Comparison of ENCODE assay signal across 8 mouse cellular contexts in the genomic region with DNA sequence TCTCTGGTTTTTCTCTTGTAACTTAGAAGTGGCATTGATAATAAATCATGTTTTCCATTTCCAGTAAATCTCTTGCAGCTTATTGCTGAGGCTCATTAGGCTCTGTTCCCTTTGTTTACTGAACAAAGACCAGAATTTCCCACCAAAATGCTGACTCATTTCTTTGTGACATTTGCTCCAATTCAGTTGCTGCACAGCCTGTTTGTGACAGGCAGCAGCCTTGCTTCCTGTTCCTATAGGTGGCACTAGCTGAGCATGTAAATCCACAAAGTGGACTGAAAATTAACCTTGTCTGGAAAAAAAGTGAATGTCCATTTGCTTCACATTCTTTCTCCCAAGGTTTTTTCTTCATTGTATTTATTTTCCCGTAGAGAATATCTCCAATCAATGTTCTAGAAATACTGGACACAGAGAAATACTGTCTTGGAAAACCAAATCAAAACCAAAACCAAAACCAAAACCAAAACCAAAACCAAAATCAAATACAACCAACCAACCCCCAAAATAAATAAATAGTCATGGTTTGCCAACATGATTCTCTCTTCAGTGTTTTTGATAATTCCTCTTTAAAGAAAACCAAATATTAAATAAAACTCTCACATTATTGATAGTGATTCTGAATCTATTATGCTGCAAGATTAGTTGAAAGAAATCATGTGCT. TPM values are rescaled to one million over a fixed set of nuclear protein-coding genes. Genes with fewer than 3 reads are reported as not detected.
DNase-seq lines count a peak whose midpoint lies in the region; ATAC-seq and TF ChIP-seq lines count a peak whose summit lies in the region.

No protein-coding gene starts in this region.

- H3K9ac ChIP-seq in heart, adult 2 months (ENCODE audit: low read depth, low read length), result no peak overlapping the region
- H3K9ac ChIP-seq in hindbrain, embryonic 16.5 days (ENCODE audit: low read depth, low read length), result no peak overlapping the region

- peak; percentile 56 for TF ChIP-seq CTCF in heart, adult 2 months (IDR thresholded peaks at IDR 0.05)
- TF ChIP-seq CTCF in brain, embryonic 14.5 days (IDR thresholded peaks at IDR 0.05; ENCODE audit: borderline replicate concordance, extremely low read depth, insufficient read depth, insufficient read length), result peak; percentile 47; the same call in 1 of the 2 replicates

- H3K79me2 ChIP-seq in heart, adult 2 months (replicated peaks; ENCODE audit: control insufficient read depth, insufficient read depth, low read length), result no peaks in the 10 kb centered on the region

- no peak overlapping the region for H3K27ac ChIP-seq in heart, adult 2 months
- no peak overlapping the region for H3K27ac ChIP-seq in hindbrain, embryonic 16.5 days (ENCODE audit: low read depth, low read length)

- intact Hi-C loops in heart, adult 2 months (cut with DNase I), result no loop called here
- intact Hi-C loops in heart, postnatal 14 days (cut with DNase I), result no loop called here
- intact Hi-C loops in gastrocnemius, postnatal 36 days (cut with DNase I), result no loop called here

- 0 out of 2 replicates have a peak, but pooled peaks have one; percentile 48 for ATAC-seq in hindbrain, embryonic 16.5 days

- H3K4me2 ChIP-seq in hindbrain, embryonic 16.5 days (ENCODE audit: low read length), result no peak overlapping the region

- 46% methylated on average over 1 of the region's 1 CpGs for WGBS in heart, adult 2 months
- WGBS in hindbrain, embryonic 16.5 days, result 68% methylated on average over 1 of the region's 1 CpGs

- H3K4me1 ChIP-seq in heart, adult 2 months (ENCODE audit: control insufficient read depth, insufficient read depth, low read length), result no peaks in the 10 kb centered on the region; the same call in 1 of the 2 replicates
- H3K4me1 ChIP-seq in hindbrain, embryonic 16.5 days (ENCODE audit: control insufficient read depth, insufficient read depth, low read depth, low read length), result no peaks in the 10 kb centered on the region

- DNase-seq in heart, adult 2 months, result no peak
- no peak for DNase-seq in heart, postnatal 14 days
- peak; percentile 28 for DNase-seq in thymus, postnatal 0 days (ENCODE audit: low spot score)
- DNase-seq in thymus, postnatal 36 days, result no peak
- DNase-seq in brain, embryonic 14.5 days (ENCODE audit: low read depth), result peak; percentile 84
- peak; percentile 10 for DNase-seq in lung, postnatal 36 days
- DNase-seq in gastrocnemius, postnatal 36 days, result no peak

- no peaks in the 10 kb centered on the region for H3K27me3 ChIP-seq in heart, adult 2 months (ENCODE audit: control insufficient read depth, insufficient read depth, low read length)
- H3K27me3 ChIP-seq in hindbrain, embryonic 16.5 days (replicated peaks; ENCODE audit: control insufficient read depth, insufficient read depth, low read length), result no peaks in the 10 kb centered on the region

- TF ChIP-seq EP300 in heart, adult 2 months (IDR thresholded peaks at IDR 0.05; ENCODE audit: insufficient read depth, low read depth, low read length), result no peak

- no peak overlapping the region for H3K4me3 ChIP-seq in heart, adult 2 months
- no peak overlapping the region for H3K4me3 ChIP-seq in hindbrain, embryonic 16.5 days (ENCODE audit: low read length)

- no peaks in the 10 kb centered on the region for H3K36me3 ChIP-seq in heart, adult 2 months (ENCODE audit: control insufficient read depth, insufficient read depth, low read length)
- no peaks in the 10 kb centered on the region for H3K36me3 ChIP-seq in hindbrain, embryonic 16.5 days (ENCODE audit: control insufficient read depth, insufficient read depth, low read length)

- no peak for TF ChIP-seq POLR2A in heart, adult 2 months (IDR thresholded peaks at IDR 0.05; ENCODE audit: insufficient read depth, low read depth, low read length)
- TF ChIP-seq POLR2A in brain, embryonic 14.5 days (IDR thresholded peaks at IDR 0.05; ENCODE audit: borderline replicate concordance, extremely low read depth, insufficient read depth, insufficient read length, poor library complexity, severe bottlenecking), result no peak

- no peaks in the 10 kb centered on the region for H3K9me3 ChIP-seq in hindbrain, embryonic 16.5 days (ENCODE audit: control insufficient read depth, low read length)

RNA-seq across cellular contexts. Expression of gene Ghitm, which starts 30.3 kb away (rescaled TPM):
- total RNA-seq in heart, adult 2 months (2021), result 100 to 1,000 TPM; 604 to 677 TPM
- 328 and 496 TPM in 2 replicates for polyA plus RNA-seq in heart, adult 2 months (2012; rRNA removed)
- total RNA-seq in heart, postnatal 14 days (2021), result 100 to 1,000 TPM; 567 to 610 TPM
- polyA plus RNA-seq in thymus, postnatal 0 days (2015; fragmentation: Nextera tagmentation; extraction: Ambion mirVana), result 217 and 219 TPM in 2 replicates
- 78.0 and 81.1 TPM in 2 replicates for polyA plus RNA-seq in brain, embryonic 14.5 days (2012; rRNA removed)
- 226 and 236 TPM in 2 replicates for polyA plus RNA-seq in hindbrain, embryonic 16.5 days (2015; fragmentation: Nextera tagmentation; extraction: Ambion mirVana)
- total RNA-seq in gastrocnemius, postnatal 36 days (2021), result 100 to 1,000 TPM; 399 to 418 TPM

RNA-seq across cellular contexts. Expression of gene 2610528A11Rik, which starts 51.6 kb away (rescaled TPM):
- total RNA-seq in heart, adult 2 months (2021), result not detected
- polyA plus RNA-seq in heart, adult 2 months (2012; rRNA removed), result 0.27 TPM in 1 of 2 replicates, not detected in the other
- not detected for total RNA-seq in heart, postnatal 14 days (2021)
- polyA plus RNA-seq in thymus, postnatal 0 days (2015; fragmentation: Nextera tagmentation; extraction: Ambion mirVana), result 4.7 and 5.6 TPM in 2 replicates
- polyA plus RNA-seq in brain, embryonic 14.5 days (2012; rRNA removed), result 0.31 and 0.69 TPM in 2 replicates
- 0.76 TPM in 1 of 2 replicates, not detected in the other for polyA plus RNA-seq in hindbrain, embryonic 16.5 days (2015; fragmentation: Nextera tagmentation; extraction: Ambion mirVana)
- total RNA-seq in gastrocnemius, postnatal 36 days (2021), result under 1 TPM in 1 of 2 experiments, not detected in 1; 0.52 TPM

Comparison
In these comparisons a context has a peak if more than half of its experiments do, and no peak if none do; other contexts are left out.
1. DNase-seq: peak in thymus, postnatal 0 days (single experiment), brain, embryonic 14.5 days (single experiment) and lung, postnatal 36 days (single experiment); none in heart, adult 2 months (0 of 2), heart, postnatal 14 days (0 of 2), thymus, postnatal 36 days (0 of 2) and gastrocnemius, postnatal 36 days (0 of 2).